Mouse (Mus musculus) mature B cell (primary cell): ENCODE results near the gene Eprs.

Experiments
- in situ Hi-C: fragments of 300-500 bp; cut with MboI; formaldehyde crosslinking; loops from 2 replicates; pipeline ENCODE4 v1.14.3; 2019

The Eprs gene

DNA sequence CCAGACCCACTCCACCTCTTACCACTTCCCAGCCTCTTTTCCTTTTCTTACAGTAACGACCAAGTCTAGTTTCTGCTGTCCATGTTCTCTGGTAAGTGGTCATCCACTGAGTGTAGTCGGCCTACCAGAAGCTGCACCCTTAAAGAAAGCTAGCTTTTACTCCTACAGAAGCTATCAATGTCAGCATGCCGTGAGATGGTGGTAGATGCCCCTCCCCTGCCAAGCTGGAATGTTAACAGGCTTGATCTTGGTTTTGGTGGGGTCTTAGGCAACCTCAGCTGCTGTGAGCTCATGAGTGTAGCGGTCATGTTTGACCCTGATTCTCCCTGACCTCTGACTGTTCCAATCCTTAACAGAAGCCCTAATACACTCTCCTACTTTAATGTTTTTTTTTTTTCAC is 4.6 kb upstream of the Eprs start:
- in situ Hi-C loops = no loop called here

DNA sequence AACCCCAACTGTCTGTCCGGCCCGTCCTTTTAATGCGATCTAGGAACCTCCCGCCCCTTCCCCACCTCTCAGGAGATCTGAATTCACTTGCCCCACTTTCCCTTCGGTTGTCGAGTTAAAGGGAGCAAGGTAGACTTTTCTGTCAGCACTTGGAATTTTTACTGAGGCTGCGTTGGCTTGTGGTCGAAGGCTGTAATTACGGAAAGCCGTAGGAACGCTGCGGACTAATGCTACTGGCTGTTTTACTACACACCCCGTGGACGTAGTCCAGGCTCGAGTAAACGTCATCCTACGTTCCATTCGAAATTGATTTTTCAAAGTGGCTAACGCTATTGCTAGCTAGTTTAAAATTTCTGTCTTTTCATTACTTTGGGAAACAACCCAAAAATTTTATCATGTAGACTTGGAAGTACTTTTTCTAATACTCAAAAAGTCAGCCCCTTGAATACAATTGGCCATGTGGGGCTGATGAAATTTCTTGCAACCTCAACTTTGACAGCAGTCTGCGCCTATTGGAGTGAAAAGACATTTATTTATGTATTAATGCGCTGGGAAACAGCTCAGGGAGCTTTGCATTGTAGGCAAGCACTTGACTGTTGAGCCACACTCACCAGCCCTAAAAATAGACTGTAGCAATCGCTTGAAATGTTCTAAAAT is 810 bp downstream of the Eprs start:
- in situ Hi-C loops = no loop called here

DNA sequence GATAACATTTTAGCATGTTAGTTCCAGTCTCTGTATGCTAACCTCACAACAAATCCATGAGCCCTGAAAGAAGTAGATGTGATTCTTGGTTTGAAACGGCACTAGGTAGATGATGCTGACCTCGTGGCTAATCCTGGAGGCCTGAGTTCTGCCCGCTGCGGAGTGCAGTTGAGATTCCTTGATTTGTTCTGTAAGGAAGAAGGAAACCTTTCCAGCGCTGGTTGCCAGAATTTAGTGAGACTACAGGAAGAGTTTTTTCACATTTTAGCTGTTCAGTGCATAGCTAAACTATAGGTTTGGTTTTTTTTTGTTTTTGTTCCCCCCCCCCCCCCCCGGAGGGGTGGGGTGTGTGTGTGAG is 1.3 kb downstream of the Eprs start:
- in situ Hi-C loops = no loop called here

DNA sequence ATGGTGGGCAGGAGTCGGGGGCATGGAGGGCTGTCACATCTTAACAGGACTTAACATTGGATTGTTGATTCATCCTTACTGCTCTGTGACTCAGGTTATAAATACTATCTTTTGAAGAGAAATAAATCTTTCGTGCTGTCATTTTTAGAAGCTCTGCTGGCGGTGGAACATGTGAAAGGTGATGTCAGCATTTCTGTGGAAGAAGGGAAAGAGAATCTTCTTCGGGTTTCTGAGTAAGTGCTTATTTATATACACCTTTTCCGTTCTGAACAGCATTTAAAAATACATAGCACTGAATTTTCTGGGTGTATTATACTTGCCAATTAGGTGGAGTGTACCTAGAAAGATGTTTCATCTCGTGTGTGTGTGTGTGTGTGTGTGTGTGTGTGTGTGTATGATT is 4.5 kb downstream of the Eprs start:
- in situ Hi-C loops = no loop called here

DNA sequence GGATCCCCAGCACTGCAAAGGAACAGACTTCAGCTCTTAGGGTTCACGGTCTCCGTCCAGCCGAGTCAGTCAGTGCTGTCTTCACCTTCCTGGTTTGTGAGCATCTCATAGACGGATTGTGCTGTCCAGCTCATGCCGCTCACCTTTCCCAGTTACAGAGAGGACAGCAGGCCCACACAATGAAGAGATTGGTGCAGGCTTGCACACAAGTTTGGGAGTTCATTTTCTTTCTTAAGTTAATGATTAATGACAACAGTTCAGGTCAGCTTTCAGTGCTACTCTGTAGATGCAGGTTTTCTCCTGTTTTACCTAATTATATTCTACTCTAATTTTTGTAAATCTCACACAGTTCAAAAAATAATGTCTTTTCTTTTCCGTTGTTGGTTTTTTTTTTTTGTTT is 7.1 kb downstream of the Eprs start:
- in situ Hi-C loops = no loop called here

DNA sequence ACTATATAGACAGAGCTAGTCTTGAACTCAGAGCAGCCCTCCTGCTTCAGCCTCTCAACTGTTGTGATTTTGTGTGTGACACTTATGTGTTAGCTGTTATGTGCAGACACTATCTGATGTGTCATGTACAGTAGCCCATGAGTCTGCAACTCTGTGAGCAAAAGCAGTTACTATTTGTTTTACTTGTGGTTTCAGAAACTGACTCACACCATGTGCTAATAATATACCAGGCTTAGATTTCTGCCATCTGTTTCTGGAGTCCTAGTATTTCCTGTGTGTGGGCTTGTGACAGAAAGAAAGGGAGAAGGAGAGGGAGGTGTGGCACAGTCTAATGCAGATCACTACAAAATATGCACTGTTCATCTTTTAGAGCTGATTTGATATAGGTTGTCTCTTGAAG is 13.5 kb downstream of the Eprs start:
- in situ Hi-C loops = no loop called here

DNA sequence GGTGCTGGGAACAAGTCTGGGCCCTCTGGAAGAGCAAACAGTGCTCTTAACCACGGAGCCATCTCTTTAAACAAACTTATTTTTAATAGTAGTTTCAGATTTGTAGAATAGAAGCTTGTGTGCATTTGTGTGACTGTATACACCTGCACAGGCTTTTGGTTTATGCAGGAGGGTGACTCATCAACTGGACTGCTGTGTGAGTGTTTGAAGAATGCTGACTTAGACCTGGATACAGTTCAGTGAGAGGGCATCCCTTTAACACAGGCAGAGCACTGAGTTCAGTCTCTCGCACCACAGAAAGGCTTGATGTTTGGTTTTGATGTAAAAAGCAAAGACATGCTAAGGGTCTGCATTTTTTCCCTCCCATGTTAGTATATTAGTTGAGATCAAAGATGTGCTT is 14.6 kb downstream of the Eprs start:
- in situ Hi-C loops = no loop called here

DNA sequence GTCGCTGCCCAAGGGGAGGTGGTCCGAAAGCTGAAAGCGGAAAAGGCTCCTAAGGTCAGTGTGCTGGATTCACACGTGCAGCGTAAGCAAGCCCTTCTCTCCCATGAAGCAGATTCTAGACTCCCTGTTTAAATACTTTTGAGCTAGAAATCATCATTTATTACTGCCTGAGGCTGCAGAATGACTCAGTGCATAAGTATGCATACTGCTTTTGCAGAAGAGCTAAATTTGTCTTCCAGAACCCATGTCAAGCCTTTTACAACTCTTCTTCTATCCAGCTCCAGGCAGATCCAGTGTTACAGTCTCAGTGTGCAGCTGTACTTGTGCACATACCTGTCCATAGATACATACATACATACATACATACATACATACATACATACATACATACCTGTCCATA is 38.8 kb downstream of the Eprs start:
- in situ Hi-C loops = loop anchor here (25.0 kb wide), 1 partner anchor 1311 kb away; the partner anchor contains the start of gene Tgfb2

DNA sequence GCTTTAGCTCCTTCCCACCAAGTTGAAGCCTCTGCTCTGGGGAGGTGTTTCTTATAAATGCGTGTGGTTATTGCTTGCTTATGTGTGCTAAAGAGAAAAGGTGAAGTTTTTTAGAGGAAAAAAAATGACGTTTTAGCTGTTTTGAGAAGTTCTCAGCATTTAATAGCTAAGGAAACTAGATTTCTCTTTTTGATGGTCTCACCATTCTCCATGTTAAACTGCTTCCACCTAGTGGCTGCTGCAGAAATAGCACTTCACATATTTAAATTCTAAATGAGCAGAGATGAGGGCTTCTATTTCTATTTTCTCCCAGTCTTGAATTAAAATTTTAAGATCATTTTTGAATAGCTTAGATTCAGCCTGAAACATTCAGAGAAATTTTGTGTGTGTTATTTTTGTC is 41.2 kb downstream of the Eprs start:
- in situ Hi-C loops = loop anchor here (25.0 kb wide), 1 partner anchor 1308 kb away; the partner anchor contains the start of gene Tgfb2

DNA sequence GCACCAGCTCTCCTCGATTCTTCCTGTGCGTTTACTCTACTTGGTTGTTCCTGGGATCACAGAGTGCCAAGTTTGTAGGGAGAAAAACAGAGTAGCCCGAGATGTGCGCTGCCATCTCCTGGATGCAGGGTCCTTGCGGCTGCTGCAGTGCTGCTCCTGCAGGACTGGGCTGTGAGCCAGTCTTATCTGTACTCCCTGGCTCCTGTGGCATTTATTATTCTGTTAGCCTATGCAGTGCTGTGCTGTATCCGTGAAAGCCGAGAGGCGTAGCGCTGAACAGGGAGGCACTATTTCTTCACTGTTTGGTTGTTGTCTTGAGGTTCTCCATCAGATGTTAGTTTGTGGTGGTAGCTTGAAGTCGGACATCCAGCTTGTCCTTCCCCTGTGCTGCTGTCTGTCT is 43.1 kb downstream of the Eprs start:
- in situ Hi-C loops = loop anchor here (25.0 kb wide), 1 partner anchor 1306 kb away; the partner anchor contains the start of gene Tgfb2

DNA sequence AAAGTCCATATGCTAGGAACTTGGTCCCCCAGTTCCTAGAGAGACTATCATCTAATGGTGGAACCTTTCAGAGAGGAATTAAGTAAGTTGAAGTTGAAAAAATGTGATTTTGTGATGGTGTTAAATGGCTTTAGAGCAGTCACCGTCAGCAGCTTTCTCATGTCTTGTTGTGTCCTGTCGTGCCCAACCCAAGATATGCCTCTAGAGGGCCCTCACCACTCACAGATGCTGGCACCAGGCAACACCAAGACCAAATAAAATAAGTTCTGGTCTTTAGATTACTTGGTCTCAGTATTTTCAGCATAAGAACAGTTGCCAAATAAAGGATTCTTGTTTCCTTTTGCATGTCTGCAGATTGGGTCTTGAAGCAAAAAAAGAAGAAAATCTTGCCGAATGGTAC is 47.0 kb downstream of the Eprs start:
- in situ Hi-C loops = loop anchor here (25.0 kb wide), 1 partner anchor 1302 kb away; the partner anchor contains the start of gene Tgfb2

DNA sequence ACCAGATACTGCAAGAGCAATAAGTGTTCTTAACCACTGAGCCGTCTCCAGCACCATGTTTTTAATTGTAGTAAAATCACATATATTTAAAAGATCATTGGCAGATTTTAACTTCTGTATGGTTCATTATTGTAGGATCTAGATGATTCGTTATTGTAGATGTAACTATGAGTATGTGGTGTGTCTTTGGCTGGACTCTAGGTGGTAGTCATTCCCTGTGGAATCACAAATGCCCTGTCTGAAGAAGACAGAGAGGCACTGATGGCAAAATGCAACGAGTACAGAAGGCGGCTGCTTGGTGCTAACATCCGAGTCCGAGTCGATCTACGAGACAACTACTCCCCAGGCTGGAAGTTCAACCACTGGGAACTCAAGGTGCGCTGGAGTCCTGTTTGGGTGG is 55.2 kb downstream of the Eprs start:
- in situ Hi-C loops = loop anchor here (25.0 kb wide), 1 partner anchor 1294 kb away; the partner anchor contains the start of gene Tgfb2

DNA sequence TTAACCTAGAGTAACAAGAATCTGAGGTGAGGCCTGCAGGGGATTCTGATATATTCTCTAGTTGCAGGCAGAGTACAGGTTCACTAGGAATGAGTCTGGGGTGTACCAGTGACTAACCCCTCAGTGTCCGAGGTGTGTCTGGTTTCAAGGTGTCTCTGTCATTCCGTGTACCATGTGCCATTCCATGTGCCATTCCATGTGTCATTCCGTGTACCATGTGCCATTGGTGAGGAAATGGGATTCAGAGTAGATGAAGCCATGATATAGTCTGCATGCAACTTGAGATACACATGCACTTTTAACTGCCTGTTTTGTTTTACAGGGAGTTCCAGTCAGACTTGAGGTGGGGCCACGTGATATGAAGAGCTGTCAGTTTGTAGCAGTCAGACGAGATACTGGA is 57.0 kb downstream of the Eprs start:
- in situ Hi-C loops = loop anchor here (25.0 kb wide), 1 partner anchor 1292 kb away; the partner anchor contains the start of gene Tgfb2

DNA sequence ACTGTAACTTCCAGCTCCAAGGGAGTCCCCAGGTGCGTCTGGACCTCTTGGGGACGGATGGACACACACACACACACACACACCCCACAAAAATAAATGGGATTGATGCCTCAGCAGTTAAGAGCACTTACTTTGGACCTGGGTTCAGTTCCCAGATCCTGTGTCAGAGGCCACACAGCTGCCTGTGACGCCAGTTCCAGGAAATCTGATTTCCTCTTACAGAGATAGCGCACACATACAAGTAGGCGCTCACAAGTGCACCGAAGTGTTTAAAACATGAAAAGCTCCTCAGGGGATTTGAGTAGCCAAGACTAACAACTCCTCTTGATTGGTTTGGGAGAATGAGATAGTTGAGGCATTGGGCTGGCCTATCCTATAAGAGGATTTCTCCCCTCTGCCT is 57.9 kb downstream of the Eprs start:
- in situ Hi-C loops = loop anchor here (25.0 kb wide), 1 partner anchor 1292 kb away; the partner anchor contains the start of gene Tgfb2

DNA sequence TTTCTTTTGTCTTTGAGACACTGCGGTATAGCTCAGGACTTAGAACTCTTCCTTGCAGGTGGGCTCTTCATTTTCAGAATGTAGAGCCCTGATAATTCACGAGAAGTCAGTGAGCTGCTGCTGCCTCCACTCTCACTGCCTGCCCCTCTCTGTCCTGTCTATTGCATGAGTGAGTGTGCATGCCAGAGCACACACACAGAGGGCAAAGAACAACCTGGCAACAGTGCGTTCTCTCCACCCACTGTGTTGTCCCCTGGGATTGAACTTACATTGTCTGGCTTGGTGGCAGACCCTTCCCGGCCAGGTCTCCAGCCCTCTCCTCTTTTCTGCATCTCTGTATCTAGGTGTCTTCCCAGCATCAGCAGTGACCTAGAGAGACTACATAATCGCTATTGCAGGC is 63.7 kb downstream of the Eprs start:
- in situ Hi-C loops = no loop called here

DNA sequence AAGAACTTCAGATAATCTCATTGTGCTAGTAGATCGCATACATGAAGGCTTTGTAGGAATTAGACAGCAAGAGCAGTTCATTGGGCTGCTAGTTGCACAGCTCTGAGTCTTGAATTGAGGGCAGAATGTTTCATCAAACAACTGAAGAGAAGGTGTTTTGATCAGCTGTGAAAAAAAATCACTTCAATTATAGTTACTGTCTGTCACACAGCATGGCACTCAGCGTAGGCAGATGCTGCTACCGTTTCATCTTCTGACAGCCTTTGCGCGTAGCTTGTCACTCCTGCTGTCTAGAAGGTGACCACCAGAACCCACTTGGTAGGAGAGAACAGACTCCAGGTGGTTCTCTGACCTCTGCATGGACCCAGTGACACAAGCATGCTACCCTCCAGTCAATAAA is 67.6 kb downstream of the Eprs start:
- in situ Hi-C loops = no loop called here

DNA sequence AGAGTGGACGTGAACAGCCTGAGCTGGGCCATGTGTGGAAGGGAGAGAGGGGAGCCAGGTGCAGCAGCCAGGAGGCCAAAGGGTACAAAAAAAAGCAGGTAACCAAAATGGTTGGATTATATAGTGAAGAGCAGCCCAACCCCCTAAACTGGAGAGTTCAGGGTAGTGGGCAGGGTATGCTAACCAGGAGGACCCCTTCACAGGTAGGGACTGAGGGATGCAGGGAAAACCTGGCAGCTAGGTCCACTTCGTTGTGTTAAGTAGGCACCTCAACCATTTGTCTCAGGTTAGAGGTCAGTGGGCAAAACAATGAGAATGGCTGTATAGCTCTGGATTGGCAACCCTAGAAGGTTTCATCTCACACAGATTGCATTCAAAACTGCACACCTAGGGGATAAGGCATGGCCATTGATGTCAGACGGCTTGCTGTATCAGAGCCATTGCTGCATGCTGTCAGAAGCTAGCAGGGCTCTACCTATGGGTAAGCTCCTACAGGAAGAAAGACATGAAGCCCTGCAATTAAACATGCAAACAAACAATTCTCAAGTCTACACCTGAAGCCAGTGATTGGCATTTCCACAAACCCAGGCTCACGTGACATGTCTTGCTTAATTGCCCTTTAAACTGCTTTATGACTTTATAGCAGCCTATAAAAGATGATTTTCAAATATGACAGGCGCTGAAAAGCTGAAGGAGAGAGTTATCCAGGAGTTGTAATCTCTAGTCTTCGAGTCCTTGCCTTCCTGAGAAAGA is 68.6 kb downstream of the Eprs start:
- in situ Hi-C loops = no loop called here

DNA sequence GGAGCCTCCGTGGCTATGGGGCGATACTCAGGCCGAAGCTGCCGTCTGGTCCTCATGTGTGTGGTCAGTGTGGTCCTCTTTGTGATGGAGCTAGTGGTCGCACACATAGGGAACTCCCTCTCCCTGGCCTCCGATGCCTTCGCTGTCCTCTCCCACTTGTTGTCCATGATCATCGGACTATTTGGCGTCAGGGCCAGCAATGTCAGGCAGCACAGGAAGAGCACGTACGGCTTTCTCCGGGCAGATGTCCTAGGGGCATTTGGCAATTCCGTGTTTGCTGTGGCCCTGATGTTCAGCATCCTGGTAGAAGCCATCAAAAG is 69.1 kb downstream of the Eprs start:
- in situ Hi-C loops = no loop called here

DNA sequence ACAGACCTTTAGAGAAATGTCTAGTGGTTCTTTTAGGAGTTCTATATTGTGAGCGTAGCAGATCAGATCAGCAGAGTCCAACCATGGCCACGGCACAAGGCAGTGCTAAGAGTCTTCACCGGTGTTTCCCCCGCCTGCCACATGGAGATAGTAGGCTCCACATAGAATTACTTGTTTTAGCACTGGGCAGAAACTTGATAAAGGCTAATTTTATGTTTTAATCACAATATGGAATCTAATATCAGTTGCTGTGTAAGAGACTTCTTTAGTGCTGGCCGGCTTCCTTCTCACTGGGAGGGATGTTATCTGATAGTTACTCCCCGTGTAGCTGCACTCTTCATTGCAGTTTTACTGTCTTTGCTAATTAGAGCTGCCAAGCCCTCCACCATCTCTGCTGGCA is 70.3 kb downstream of the Eprs start:
- in situ Hi-C loops = no loop called here

DNA sequence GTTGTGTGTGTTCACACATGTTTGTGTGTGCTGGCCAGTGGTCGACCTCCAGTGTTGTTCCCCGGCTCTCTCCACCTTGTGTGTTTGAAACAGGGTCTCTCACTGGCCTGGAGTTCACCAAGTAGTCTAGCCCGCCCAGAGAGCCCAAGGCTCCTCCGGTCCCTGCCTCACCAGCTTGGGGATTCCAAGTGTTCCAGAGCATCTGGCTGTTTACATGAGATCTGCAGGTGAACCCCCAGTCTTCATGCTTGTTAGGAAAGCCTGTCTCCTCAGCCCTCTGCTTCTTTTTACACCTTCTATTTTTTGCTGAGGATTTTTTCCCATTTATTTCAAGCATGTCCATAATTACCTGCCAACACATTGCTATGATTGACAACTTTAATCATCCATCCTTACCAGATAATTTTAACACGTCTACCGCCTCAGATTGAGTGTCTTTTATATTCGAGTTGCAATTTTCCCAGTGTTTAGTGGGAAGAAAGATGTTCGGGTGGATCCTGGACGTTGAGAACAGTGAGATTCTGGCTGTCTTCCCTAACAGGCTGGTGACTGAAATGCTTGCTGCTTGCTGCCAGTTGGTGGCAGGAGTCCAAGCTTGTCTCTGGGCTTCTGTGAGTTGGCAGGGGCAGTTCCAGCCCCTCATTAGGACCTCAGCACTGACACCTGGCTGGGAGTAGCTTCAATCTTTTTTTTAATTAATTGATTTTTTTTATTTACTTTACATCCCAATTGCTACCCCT is 76.2 kb downstream of the Eprs start:
- in situ Hi-C loops = no loop called here

DNA sequence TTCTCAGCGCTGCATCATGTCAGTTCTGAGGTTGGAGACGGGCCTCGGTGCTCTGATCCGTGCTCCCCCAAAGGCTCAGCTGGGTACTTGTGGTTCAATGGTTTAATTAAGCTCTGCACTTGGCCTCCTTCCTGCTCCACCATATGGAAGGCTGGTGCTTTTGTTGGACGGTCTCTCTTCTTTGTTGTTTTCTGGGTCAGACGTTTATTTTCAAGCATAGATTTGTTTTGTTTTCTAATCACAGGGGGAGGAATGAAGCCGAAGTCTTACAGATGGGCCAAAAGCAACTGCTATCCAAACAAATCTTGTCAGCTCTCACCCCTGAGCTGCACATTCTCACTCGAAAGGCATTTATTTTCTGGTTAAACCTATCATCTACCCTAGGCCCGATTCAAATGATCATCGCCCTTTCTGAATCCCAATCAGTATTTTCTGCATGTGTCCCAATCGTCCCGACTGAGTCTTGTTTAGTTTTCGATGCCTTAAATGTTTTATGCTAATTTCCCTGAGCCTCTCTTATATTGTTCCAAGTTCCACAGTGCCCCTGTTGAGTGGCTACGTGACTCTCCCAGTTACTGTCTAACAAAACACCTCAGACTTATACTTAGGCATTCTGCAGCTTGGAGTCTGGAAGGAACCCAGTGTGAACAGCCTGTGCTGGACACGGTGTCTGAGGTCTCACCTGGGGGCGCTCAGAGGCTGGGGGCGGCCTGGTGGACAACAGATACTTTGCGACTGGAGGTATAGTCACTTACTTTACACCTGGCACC is 79.0 kb downstream of the Eprs start:
- in situ Hi-C loops = no loop called here

DNA sequence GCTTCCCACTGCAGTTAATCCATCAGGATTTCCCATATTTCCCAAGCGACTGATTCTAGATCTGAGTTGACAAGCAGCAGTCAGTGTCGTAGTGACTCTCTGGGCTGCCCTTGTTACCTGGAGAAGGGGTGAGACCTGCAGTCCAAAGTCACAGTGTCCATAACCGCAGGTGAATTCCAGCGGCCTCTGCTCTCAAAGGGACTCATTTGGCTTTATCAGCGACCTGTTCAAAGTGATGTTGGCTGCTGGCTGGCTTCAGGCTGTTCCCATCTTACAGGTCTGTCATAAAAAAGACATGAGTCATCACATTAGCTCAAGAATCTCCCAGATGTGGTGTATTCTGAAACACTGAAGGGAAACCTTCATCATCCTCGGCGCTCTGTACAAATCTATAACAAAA is 86.1 kb downstream of the Eprs start:
- in situ Hi-C loops = no loop called here
